Mouse (Mus musculus) liver, adult 2 months (tissue): ENCODE results near the gene Gm20873.
"Not testable (repeated sequence)": the region's sequence is repeated elsewhere in the genome, so short reads cannot be mapped to it uniquely, and the experiment has no call there.

Experiments used
- CTCF ChIP-seq: fragments of 200-500 bp; IDR thresholded peaks from 2 replicates; pipeline ENCODE4 v1.5.1; 2011; ENCODE audit warnings: low read depth, low read length, control low read depth
- POLR2A ChIP-seq: fragments of 200-500 bp; IDR thresholded peaks from 2 replicates; pipeline ENCODE4 v1.6.1; 2011; ENCODE audit warnings: low read length, control low read depth; ENCODE audit not compliant: insufficient read depth; ENCODE audit errors: extremely low read depth

DNA sequence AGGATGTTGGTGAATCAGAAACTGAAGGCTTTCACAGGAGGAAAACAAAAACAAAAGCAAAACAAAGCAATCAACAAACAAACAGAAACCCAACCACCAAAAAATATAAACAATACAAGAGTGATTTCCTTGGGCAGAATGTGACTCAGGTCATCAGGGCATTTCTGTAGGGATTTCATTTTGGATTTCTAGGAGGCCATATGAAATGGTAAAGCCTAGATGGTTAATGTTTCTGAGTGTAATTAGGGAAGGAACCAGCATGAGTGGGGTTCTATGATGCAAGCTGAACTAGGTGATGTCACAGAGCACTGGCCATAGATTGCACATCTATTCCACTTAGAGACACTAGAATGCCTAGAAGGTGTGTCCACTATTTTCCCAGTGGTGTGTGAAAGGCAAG is at the start of gene Gm20873:
- not testable (repeated sequence) for TF ChIP-seq CTCF, POLR2A
